Mouse (Mus musculus): ENCODE results near the gene Cpm. TPM values are rescaled to one million over a fixed set of nuclear protein-coding genes. Genes with fewer than 3 reads are reported as not detected.
A peak's percentile ranks its signal among the peaks of the same experiment; 100 is the strongest.

The Cpm gene
- polyA plus RNA-seq, 1 experiment from 2014 or later = 7.1 TPM

DNA sequence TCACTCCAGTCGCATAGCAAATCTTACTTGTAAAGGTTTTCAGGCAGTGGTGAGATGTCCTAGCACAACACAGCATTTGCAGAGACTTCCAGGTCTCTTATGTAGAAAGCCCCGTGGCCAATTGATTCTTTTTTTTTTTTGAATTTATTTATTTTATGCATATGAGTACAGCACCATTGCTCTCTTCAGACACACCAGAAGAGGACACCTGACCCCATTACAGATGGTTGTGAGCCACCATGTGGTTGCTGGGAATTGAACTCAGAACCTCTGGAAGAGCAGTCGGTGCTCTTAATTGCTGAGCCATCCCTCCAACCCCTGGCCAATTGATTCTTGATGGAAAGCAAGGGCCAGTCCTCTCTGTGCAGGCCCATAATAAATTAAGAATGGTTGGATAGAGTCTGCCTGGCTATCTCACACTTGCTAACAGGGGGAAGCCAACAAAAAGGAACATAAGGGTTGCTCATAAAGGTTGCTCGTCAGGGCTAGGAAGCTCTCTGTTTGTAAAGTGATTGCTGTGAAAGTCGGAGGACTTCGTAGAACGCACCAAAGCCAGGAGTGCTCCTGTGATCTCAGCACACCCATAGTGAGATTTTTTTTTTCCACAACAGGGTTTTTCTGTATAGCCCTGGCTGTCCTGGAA lies 9.4 kb downstream of the Cpm start:
- H3K4me3 ChIP-seq = no peak overlapping the region
- H3K9me3 ChIP-seq = no peaks in the 10 kb centered on the region
- H3K27me3 ChIP-seq (replicated peaks) = no peaks in the 10 kb centered on the region
- no peak overlapping the region for H3K4me2 ChIP-seq
- H3K9ac ChIP-seq = no peak overlapping the region
- WGBS = 89% methylated on average over 7 of the region's 7 CpGs
- no peak overlapping the region for H3K27ac ChIP-seq
- H3K4me1 ChIP-seq = no peaks in the 10 kb centered on the region
- H3K36me3 ChIP-seq (replicated peaks) = no peaks in the 10 kb centered on the region
- no peak for ATAC-seq (replicated peaks)

GRCm38 (mm10) chr10:117639221-117639599 lies 9.9 kb downstream of the Cpm start:
- H3K27me3 ChIP-seq (replicated peaks) = no peaks in the 10 kb centered on the region
- WGBS = 94% methylated on average over 8 of the region's 8 CpGs
- no peaks in the 10 kb centered on the region for H3K9me3 ChIP-seq
- no peaks in the 10 kb centered on the region for H3K4me1 ChIP-seq
- H3K36me3 ChIP-seq (replicated peaks) = no peaks in the 10 kb centered on the region
- no peak overlapping the region for H3K4me2 ChIP-seq
- H3K27ac ChIP-seq = no peak overlapping the region
- ATAC-seq (replicated peaks) = no peak
- H3K4me3 ChIP-seq = no peak overlapping the region
- H3K9ac ChIP-seq = no peak overlapping the region

DNA sequence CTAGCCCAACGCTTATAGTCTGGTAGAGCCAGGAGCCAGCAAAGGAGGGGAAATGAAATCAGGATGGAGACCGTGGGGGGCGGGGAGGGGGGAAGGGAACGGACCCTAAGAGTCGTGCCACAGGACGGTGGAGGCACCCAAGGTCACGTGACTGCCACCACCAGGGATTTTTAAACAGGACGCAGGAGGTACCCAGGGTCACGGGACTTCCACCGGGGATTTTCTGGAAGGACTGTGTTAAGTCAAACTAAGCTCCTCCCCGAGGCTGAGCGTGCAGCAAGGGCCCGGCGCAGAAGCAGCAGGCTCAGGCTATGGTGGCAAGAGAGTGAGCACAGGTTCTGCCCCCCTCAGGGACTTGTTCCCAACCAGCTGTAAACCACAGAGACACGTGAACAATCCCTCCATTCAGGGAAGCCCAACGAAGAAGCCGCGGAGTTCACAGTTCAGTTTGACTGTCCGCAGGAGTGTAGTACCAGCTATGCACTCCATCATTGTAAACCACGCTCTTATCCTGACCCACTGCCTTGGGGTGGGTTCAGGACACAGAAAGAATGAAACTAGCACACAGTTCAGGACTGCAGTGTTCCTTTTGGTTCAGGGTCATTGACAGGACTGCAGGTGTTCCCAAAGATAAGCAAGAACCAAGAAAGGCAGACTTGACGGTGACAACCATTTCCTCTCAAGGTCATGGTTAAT lies 10.7 kb downstream of the Cpm start:
- 64% methylated on average over 21 of the region's 21 CpGs for WGBS
- H3K4me3 ChIP-seq = no peak overlapping the region
- H3K27me3 ChIP-seq (replicated peaks) = no peaks in the 10 kb centered on the region
- H3K27ac ChIP-seq = no peak overlapping the region
- no peak overlapping the region for H3K4me2 ChIP-seq
- ATAC-seq (replicated peaks) = no peak
- H3K4me1 ChIP-seq = no peaks in the 10 kb centered on the region
- H3K36me3 ChIP-seq (replicated peaks) = no peaks in the 10 kb centered on the region
- no peaks in the 10 kb centered on the region for H3K9me3 ChIP-seq
- no peak overlapping the region for H3K9ac ChIP-seq

GRCm38 (mm10) chr10:117640595-117641078 lies 11.3 kb downstream of the Cpm start:
- H3K9me3 ChIP-seq = no peaks in the 10 kb centered on the region
- H3K4me1 ChIP-seq = no peaks in the 10 kb centered on the region
- H3K4me3 ChIP-seq = no peak overlapping the region
- no peak for ATAC-seq (replicated peaks)
- no peak overlapping the region for H3K9ac ChIP-seq
- WGBS = 76% methylated on average over 7 of the region's 7 CpGs
- H3K4me2 ChIP-seq = no peak overlapping the region
- no peaks in the 10 kb centered on the region for H3K36me3 ChIP-seq (replicated peaks)
- H3K27me3 ChIP-seq (replicated peaks) = no peaks in the 10 kb centered on the region
- H3K27ac ChIP-seq = no peak overlapping the region

DNA sequence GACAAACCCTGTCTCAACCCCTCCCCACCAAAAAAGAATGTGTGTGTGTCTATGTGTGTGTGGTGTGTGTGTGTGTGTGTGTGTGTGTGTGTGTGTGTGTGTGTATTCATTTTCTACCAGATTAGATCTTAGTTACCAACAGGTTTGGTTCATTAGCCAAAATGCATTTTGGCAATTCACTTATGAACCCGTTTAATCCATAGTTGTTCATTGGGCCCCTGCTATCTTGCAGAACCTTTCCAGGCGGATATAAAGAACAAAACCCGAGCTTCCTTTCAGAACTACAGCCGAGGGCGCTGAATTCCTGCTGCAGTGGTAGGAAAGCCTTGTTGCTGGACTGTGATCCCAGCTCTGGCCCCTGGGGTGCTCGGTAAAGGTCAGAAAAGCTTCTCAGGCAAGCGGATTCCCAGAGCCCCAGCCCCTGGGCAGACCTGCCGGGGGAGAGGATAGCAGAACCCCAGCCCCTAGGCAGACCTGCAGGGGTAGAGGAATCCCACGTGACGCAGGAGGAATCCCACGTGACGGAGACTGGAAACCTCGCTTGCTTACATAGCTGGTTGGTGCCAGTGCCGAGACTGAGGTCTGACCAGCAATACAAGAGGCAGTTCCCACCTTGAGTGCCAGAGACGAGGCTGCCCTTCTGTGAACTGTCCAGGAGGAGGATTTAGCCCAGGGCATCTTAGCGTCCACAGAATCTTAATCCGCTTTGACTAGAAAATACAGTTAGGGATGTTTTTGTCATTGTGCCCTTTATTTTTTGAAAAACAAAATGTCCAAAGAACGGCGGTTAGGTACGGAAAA lies 12.3 kb downstream of the Cpm start:
- H3K4me2 ChIP-seq = peak overlapping the region; percentile 13
- 47% methylated on average over 20 of the region's 20 CpGs for WGBS
- no peaks in the 10 kb centered on the region for H3K4me1 ChIP-seq
- no peaks in the 10 kb centered on the region for H3K27me3 ChIP-seq (replicated peaks)
- ATAC-seq (replicated peaks) = no peak
- no peak overlapping the region for H3K9ac ChIP-seq
- no peak overlapping the region for H3K27ac ChIP-seq
- no peak overlapping the region for H3K4me3 ChIP-seq
- H3K36me3 ChIP-seq (replicated peaks) = no peaks in the 10 kb centered on the region
- no peaks in the 10 kb centered on the region for H3K9me3 ChIP-seq

DNA sequence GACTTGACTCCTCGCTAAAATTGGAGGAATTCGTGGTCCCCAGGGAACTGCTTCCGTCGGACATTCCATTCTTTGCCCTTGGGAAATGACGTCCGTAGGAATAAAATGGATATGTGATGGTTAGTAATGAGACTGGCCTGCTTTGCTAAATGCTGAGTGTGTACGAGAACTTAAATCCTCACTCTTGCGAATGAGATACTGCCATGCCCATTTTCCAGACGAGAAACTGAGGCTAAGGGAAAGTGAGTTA lies 12.8 kb downstream of the Cpm start:
- Histone ChIP-seq H3K4me1 (peaks cover under 1% of the 10 kb centered on the region; the same call in 1 of the 2 replicates), H3K4me2 (no peak overlapping the region), H3K9me3 (no peaks in the 10 kb centered on the region), H3K27ac (no peak overlapping the region), H3K27me3 (replicated peaks) (no peaks in the 10 kb centered on the region), H3K4me3 (no peak overlapping the region), H3K9ac (no peak overlapping the region), H3K36me3 (replicated peaks) (no peaks in the 10 kb centered on the region)
- ATAC-seq (replicated peaks) = no peak
- WGBS = 78% methylated on average over 9 of the region's 9 CpGs

DNA sequence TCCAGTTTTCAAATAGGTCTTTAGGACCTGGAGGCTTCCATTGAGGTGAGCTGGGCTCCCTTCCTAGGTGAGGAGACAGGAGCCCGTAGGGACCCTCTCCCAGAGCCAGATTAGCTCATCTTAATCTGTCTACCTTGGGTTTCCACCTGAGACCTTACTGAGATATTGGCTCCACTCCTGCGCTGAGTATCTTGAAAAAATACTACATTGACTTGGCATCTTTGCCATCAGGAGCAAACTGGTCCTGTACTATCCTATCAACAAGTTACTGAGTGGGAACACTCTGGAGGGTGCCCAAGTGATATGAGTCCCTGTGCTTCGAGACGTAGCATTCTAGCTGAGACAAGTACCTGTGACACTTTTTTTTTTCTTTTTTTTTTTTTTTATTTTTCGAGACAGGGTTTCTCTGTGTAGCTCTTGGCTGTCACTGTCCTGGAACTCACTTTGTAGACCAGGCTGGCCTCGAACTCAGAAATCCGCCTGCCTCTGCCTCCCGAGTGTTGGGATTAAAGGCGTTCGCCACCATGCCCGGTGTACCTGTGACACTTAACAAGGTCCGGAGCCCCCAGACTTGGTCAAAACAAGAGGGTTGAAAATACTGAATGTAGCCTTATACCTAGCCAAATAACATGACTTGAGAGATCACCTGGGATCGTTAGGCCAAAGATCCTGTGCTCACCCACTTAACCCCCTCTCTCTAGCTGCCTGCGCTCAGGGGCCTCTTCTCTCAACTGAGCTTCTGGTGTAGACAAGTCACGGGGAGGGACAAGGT lies 13.4 kb downstream of the Cpm start:
- Histone ChIP-seq H3K4me2 (no peak overlapping the region), H3K27ac (no peak overlapping the region), H3K9ac (no peak overlapping the region), H3K36me3 (replicated peaks) (no peaks in the 10 kb centered on the region), H3K4me3 (no peak overlapping the region), H3K9me3 (no peaks in the 10 kb centered on the region), H3K4me1 (peaks cover 5% of the 10 kb centered on the region), H3K27me3 (replicated peaks) (no peaks in the 10 kb centered on the region)
- no peak for ATAC-seq (replicated peaks)
- WGBS = 92% methylated on average over 15 of the region's 15 CpGs

DNA sequence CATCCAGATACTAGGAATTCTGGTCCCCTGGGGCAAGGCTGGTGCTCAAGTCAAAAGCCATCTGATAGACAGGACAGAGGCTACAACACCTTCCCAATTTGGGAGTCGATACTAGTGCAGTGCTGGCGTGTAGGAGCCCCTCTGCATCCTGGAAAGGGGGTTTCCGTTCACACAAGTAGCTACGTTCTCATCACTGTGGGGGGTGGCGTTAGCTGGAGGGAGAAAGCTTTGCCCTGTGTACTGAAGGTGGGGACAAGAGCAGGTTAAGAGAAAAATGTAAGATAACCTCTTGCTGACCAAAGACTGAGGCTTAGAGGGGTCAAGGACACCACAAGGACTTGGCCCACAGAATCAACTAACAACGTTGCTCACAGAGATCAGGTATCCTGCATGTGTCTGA lies 14.0 kb downstream of the Cpm start:
- WGBS = 81% methylated on average over 6 of the region's 6 CpGs
- Histone ChIP-seq H3K9ac (no peak overlapping the region), H3K36me3 (replicated peaks) (no peaks in the 10 kb centered on the region), H3K9me3 (no peaks in the 10 kb centered on the region), H3K27ac (no peak overlapping the region), H3K4me1 (peaks cover 5% of the 10 kb centered on the region), H3K4me2 (no peak overlapping the region), H3K27me3 (replicated peaks) (no peaks in the 10 kb centered on the region), H3K4me3 (no peak overlapping the region)
- ATAC-seq (replicated peaks) = no peak

DNA sequence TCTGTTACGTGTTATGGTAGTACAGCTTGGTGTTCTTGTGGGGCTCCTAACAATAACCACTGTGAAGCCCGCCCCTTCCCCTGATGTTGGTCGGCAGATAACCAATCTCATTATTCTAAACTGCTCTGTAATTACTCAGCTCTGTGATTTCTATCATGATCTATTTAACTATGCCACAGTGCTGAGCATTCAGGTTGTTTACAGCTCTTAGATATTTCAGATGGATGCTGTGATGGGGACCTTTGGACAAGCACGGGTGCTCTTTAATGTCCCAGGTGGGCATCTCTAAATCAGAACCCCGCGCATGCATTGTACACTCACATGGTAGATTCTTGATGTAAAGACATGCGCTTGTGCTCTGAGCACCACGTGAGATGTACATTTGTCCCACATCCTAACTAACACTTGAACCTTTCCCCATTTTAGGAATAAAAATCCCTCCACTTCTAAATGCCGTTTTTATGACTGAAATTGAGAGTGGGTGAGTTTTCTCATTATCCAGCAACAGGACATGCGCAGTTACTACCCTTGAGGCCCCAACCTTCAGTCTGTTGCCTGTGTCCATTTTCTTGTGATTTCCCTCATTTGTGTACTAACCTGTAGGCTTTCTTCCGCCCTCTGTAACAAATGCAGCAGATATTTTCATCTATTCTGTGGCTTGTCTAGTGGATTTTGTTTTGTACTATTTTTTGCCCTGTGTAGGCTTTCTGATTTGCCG lies 14.6 kb downstream of the Cpm start:
- H3K9ac ChIP-seq = no peak overlapping the region
- ATAC-seq (replicated peaks) = no peak
- H3K4me1 ChIP-seq = peaks cover 5% of the 10 kb centered on the region
- H3K4me2 ChIP-seq = no peak overlapping the region
- no peak overlapping the region for H3K27ac ChIP-seq
- 92% methylated on average over 12 of the region's 12 CpGs for WGBS
- H3K4me3 ChIP-seq = no peak overlapping the region
- no peaks in the 10 kb centered on the region for H3K9me3 ChIP-seq
- no peaks in the 10 kb centered on the region for H3K36me3 ChIP-seq (replicated peaks)
- H3K27me3 ChIP-seq (replicated peaks) = no peaks in the 10 kb centered on the region

DNA sequence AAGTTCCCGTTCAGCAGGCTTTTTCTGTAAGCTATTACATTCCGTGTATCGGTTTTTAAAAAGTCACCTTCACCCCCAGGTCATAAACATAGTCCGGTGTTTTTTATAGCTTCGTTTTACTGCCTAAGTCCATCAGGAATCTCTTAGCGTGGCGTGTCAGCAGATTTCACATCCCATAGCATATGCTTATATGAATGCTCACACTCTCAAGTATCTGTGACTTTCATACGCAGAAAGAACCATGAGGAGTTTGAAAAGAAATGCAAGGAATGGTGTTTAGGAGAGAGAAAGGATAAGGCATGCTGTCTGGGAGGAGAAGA lies 15.1 kb downstream of the Cpm start:
- WGBS = 92% methylated on average over 8 of the region's 8 CpGs
- no peaks in the 10 kb centered on the region for H3K36me3 ChIP-seq (replicated peaks)

GRCm38 (mm10) chr10:117644828-117645227 lies 15.5 kb downstream of the Cpm start:
- Histone ChIP-seq H3K9me3 (no peaks in the 10 kb centered on the region), H3K4me1 (peaks cover 5% of the 10 kb centered on the region), H3K4me2 (no peak overlapping the region), H3K27me3 (replicated peaks) (no peaks in the 10 kb centered on the region), H3K4me3 (no peak overlapping the region), H3K9ac (no peak overlapping the region), H3K27ac (no peak overlapping the region), H3K36me3 (replicated peaks) (no peaks in the 10 kb centered on the region)
- WGBS = 88% methylated on average over 11 of the region's 11 CpGs
- ATAC-seq (replicated peaks) = no peak

More for the DNA sequence above, 15.1 kb downstream of the Cpm start:
- H3K9ac ChIP-seq = no peak overlapping the region
- H3K4me3 ChIP-seq = no peak overlapping the region
- H3K27me3 ChIP-seq (replicated peaks) = no peaks in the 10 kb centered on the region
- no peak overlapping the region for H3K27ac ChIP-seq
- no peak for ATAC-seq (replicated peaks)
- no peaks in the 10 kb centered on the region for H3K9me3 ChIP-seq
- H3K4me2 ChIP-seq = no peak overlapping the region
- H3K4me1 ChIP-seq = peaks cover 5% of the 10 kb centered on the region

DNA sequence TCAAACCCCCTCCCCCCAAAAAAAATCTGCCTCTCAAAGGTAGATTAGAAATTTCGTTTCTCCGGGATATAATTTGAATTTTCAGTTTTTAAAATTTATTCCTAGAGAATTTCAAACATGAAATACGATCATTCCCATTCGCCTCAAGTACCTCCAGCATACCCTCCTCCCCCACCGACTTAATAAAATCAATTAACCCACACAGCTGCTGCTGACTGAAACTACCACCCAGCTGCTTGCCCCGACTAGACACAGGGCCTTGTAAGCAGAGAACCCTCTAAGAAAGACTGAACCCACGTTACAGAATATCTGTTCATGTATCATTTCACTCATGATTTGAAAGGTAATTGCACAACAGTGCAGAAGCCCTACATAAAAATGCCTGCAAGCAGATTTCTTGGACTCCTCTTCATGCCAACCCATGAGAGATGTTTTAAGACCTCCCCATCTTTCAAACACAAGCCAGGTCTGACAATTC lies 16.2 kb downstream of the Cpm start:
- Histone ChIP-seq H3K9me3 (no peaks in the 10 kb centered on the region), H3K27ac (no peak overlapping the region), H3K27me3 (replicated peaks) (no peaks in the 10 kb centered on the region), H3K4me1 (peaks cover 5% of the 10 kb centered on the region), H3K36me3 (replicated peaks) (no peaks in the 10 kb centered on the region), H3K9ac (no peak overlapping the region), H3K4me2 (no peak overlapping the region), H3K4me3 (no peak overlapping the region)
- no peak for ATAC-seq (replicated peaks)
- 87% methylated on average over 7 of the region's 7 CpGs for WGBS
